In genomic region chr10:108867202-108867601, GRCm38 (mm10) we compare ENCODE assay signal across 11 mouse cellular contexts.
DNase-seq lines count a peak whose midpoint lies in the region; ATAC-seq lines count a peak whose summit lies in the region.
"Had no signal": no experiment of that assay in that cellular context is flagged by ENCODE, and none has a peak within 500 bp of the region (broad histone marks: within the 10 kb centered on the region; RNA-seq: fewer than 3 reads in every experiment).

No protein-coding gene starts in this region.

- no peaks in the 10 kb centered on the region for H3K36me3 ChIP-seq in midbrain, embryonic 14.5 days (ENCODE audit: control insufficient read depth, insufficient read depth, low read length)
- no peaks in the 10 kb centered on the region for H3K36me3 ChIP-seq in midbrain, embryonic 16.5 days (ENCODE audit: control insufficient read depth, insufficient read depth, low read length)
- no peaks in the 10 kb centered on the region for H3K36me3 ChIP-seq in forebrain, embryonic 16.5 days (ENCODE audit: control insufficient read depth, insufficient read depth)

- no peak overlapping the region for H3K4me2 ChIP-seq in midbrain, embryonic 14.5 days (ENCODE audit: low read length)
- H3K4me2 ChIP-seq in midbrain, embryonic 16.5 days (ENCODE audit: low read length): no peak overlapping the region
- no peak overlapping the region for H3K4me2 ChIP-seq in forebrain, embryonic 16.5 days (ENCODE audit: low read length)

- DNase-seq in heart, postnatal 10 days: peak; percentile 33 to 54
- DNase-seq in heart, postnatal 25 days (ENCODE audit: low spot score): no peak
- DNase-seq in midbrain, embryonic 14.5 days: peak; percentile 61
- peak; percentile 87 for DNase-seq in cerebellum, adult 11-12 months
- peak; percentile 96 for DNase-seq in cerebellum, postnatal 14 days
- no peak for DNase-seq in spleen, postnatal 4 days (ENCODE audit: low spot score in 2 of 2)
- DNase-seq: embryo, embryonic 11 days; layer of hippocampus, adult 9-11 months had no signal

- H3K9me3 ChIP-seq in midbrain, embryonic 14.5 days (ENCODE audit: control insufficient read depth, low read length): no peaks in the 10 kb centered on the region
- H3K9me3 ChIP-seq in midbrain, embryonic 16.5 days (replicated peaks; ENCODE audit: control insufficient read depth, low read length, poor library complexity, severe bottlenecking): no peaks in the 10 kb centered on the region
- no peaks in the 10 kb centered on the region for H3K9me3 ChIP-seq in forebrain, embryonic 16.5 days (ENCODE audit: control insufficient read depth, low read length)

- 71% methylated on average over 6 of the region's 6 CpGs for WGBS in midbrain, embryonic 14.5 days
- WGBS in midbrain, embryonic 16.5 days: 55% methylated on average over 6 of the region's 6 CpGs
- 48% methylated on average over 6 of the region's 6 CpGs for WGBS in forebrain, embryonic 16.5 days

- no peak overlapping the region for H3K4me3 ChIP-seq in midbrain, embryonic 14.5 days (replicated peaks; ENCODE audit: low read depth, low read length)
- no peak overlapping the region for H3K4me3 ChIP-seq in midbrain, embryonic 16.5 days (ENCODE audit: low read depth, low read length)
- H3K4me3 ChIP-seq in forebrain, embryonic 16.5 days (replicated peaks; ENCODE audit: low read length): no peak overlapping the region

- H3K4me1 ChIP-seq in midbrain, embryonic 14.5 days (ENCODE audit: control insufficient read depth, insufficient read depth, low read length): no peaks in the 10 kb centered on the region
- peaks cover 7% of the 10 kb centered on the region; the same call in 1 of the 2 replicates for H3K4me1 ChIP-seq in midbrain, embryonic 16.5 days (ENCODE audit: control insufficient read depth, insufficient read depth, low read length)
- peaks cover 7% of the 10 kb centered on the region; the same call in 1 of the 2 replicates for H3K4me1 ChIP-seq in forebrain, embryonic 16.5 days (replicated peaks; ENCODE audit: control insufficient read depth, insufficient read depth, low read length)

- ATAC-seq in midbrain, embryonic 14.5 days (ENCODE audit: low FRiP score, low TSS enrichment): no peak
- ATAC-seq in midbrain, embryonic 16.5 days: no peak
- ATAC-seq in forebrain, embryonic 16.5 days: no peak

- no peak overlapping the region for H3K9ac ChIP-seq in midbrain, embryonic 14.5 days (replicated peaks; ENCODE audit: low read length)
- H3K9ac ChIP-seq in midbrain, embryonic 16.5 days (ENCODE audit: low read depth, low read length): no peak overlapping the region
- H3K9ac ChIP-seq in forebrain, embryonic 16.5 days (replicated peaks; ENCODE audit: low read depth, low read length): no peak overlapping the region

- intact Hi-C loops in heart, postnatal 10 days (cut with DNase I): no loop called here
- intact Hi-C loops in heart, postnatal 25 days (cut with DNase I): no loop called here

- no peaks in the 10 kb centered on the region for H3K27me3 ChIP-seq in midbrain, embryonic 14.5 days (ENCODE audit: control insufficient read depth, insufficient read depth, low read length)
- H3K27me3 ChIP-seq in midbrain, embryonic 16.5 days (ENCODE audit: control insufficient read depth, insufficient read depth, low read depth, low read length): no peaks in the 10 kb centered on the region
- no peaks in the 10 kb centered on the region for H3K27me3 ChIP-seq in forebrain, embryonic 16.5 days (replicated peaks; ENCODE audit: control insufficient read depth, insufficient read depth, low read length)

- no peak overlapping the region for H3K27ac ChIP-seq in midbrain, embryonic 14.5 days (replicated peaks; ENCODE audit: low read depth, low read length)
- H3K27ac ChIP-seq in midbrain, embryonic 16.5 days (ENCODE audit: low read length): no peak overlapping the region
- no peak overlapping the region for H3K27ac ChIP-seq in forebrain, embryonic 16.5 days (ENCODE audit: low read length)
- H3K27ac ChIP-seq: stomach, postnatal 0 days had no signal

Comparison
In these comparisons a context has a peak if more than half of its experiments do, and no peak if none do; other contexts are left out.
1. DNase-seq: peak in heart, postnatal 10 days (2 of 2), midbrain, embryonic 14.5 days (single experiment), cerebellum, adult 11-12 months (single experiment) and cerebellum, postnatal 14 days (2 of 2); none in heart, postnatal 25 days (single experiment) and spleen, postnatal 4 days (0 of 2).